Mouse (Mus musculus) cerebellum, postnatal 25 days (tissue): Measurements from ENCODE around the gene Zfp933.
"Not testable (repeated sequence)": the region's sequence is repeated elsewhere in the genome, so short reads cannot be mapped to it uniquely, and the experiment has no call there.

Source experiments
- DNase-seq, 2 experiments: peaks; one replicate each; pipeline ENCODE4 v3.0.0; 2021; ENCODE audit warnings: mixed read lengths in 2 of 2

Zfp933 gene

GRCm38 (mm10) chr4:147847614-147848583 is at the start of gene Zfp933:
Gene Zfp933 (minus strand): TSS chr4:147848366.
- DNase-seq = peak; percentile 64 to 72

- DNase-seq = peak; percentile 58 to 59
Observed at GRCm38 (mm10) chr4:147897348-147897747, 49.2 kb upstream of the Zfp933 start.

DNA sequence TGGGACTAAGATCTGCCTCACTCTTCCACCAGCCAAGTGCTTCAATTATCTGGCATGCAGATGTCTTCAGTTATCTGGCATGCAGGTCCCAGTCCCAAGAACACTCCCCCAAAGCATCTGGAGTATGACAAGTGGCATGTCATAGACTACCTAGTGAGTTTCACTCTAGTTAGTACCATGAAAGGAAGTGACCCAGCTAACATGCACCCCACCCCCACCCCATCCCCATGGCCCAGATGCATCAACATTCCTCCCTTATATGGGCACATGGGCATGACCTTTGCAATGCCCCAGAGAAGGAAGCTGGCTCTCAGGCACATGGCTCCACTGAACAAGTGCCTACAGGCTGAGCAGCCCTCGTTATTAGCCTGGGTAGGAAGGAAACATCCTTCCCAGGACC is 48.2 kb upstream of the Zfp933 start:
- no peak for DNase-seq

DNA sequence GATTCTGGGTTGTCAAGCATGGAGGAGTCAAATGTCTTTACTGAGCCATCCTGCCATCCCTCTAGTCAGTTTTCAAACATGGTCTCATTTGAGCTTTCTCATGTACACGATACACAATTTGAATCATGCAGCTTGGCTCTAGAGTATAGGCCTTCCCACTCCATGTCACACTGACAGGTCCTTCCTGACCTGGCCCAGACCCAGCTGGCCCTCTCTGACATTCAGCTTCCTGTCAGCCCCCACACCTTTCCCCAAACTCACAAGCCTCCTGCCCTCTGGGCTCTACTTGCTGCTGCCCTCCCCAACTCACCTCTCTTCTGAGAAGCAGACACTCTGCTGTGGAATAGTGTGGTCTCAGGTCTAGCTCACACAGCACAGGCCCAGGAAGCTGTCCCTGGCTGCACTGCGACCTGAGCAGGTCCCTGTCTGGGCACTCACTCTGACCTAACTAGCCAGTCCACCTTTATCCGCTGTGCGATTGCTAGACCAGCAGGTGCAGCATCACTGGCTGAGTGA is 47.7 kb upstream of the Zfp933 start:
- peak in 1 of 2 experiments; percentile 31 for DNase-seq

GRCm38 (mm10) chr4:147890341-147890740 is 42.2 kb upstream of the Zfp933 start:
- DNase-seq = no peak

GRCm38 (mm10) chr4:147888237-147888636 is 40.1 kb upstream of the Zfp933 start:
- DNase-seq = no peak

DNA sequence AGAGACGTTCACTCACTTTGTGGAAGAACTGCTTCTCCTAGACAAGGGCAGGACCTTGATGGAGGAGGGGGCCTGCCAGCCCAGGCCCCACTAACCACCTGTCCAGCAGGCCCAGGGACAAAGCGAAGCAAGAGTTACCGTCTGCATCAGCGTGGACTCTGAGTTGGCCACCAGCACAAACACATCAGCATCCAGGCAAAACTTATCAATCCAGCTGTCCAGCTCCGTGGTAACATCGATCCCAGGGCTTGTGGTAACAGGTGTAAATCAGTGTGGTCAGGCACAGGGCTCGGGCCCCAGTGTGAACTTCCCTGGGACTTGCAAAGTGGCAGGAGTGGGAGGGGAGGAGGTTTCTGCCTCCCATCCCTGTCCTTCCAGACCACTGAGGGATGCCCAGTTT is 39.1 kb upstream of the Zfp933 start:
- DNase-seq = no peak

DNA sequence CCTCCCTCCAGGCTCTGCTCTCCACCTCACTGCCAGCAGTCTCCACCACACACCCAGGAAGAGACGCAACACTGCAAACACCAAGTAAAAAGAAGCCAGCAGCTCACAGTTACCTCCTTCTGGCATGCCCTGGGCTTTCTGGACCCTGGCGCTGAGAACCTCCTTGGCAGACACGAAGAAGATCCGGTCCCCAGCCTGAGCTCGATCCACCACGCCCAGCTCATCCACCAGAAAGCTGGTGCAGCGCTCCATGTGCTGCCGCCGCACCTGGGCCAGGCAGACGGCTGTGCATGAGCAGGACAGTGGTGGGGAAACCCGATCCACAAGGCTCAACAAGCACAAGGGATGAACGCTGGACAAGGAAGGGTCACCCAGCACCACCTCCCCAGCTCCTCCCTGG is 38.0 kb upstream of the Zfp933 start:
- DNase-seq = no peak

DNA sequence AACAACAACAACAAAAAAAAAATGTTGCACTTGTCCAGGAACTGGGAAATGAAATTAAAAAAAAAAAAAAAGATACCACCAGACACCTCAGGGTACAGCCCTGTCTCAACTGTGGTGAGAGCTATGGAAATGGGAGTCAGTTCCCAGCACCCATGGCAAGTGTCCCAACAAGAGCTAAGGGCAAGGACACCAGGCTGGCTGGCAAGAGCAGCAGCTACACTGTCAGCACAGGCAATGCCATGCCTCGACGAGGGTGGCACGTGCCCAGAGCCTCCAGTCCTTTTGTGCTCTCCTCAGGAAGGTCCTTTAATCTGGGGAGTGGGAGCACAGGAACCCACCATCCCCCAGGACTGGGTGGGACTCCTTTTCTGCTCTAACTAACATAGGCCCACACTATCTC is 36.0 kb upstream of the Zfp933 start:
- no peak for DNase-seq

DNA sequence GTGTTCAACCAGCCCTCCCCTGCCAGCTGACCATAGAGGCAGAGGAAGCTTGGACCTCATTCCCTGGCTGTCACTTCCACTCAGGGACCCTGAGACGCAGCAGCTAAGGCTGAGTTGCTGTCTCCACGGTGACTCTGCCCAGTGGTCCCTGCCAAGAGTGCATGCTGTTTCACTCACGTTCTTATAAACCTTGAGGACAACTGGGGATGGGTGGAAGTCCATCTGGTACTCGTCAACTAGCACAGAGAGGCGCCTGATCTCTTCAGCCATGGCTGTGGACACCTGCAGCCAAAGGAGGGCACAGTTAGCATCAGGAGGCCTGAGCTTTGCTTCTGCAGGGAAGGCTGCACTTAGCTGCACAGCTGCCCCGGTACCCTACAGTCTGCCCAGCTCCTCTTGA is 34.9 kb upstream of the Zfp933 start:
- no peak for DNase-seq

DNA sequence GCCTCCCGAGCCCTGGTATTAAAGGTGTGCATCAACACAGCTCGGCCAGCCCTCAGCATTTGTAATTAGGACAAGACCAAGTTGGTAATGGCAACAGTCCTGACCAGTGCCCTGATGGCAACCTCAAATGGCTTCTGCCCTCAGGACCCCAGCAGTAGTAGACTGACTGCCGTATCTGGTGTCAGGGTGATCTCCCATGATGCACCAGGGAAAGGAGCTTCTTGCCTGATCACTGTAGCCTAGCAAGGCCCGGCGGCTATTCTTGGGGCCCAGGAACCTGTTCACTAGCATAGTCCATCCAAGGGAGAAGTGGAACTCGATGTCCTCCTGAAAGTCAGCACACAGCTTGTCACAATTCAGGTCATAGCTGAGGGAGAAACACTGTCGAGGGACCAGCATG is 33.6 kb upstream of the Zfp933 start:
- DNase-seq = no peak

DNA sequence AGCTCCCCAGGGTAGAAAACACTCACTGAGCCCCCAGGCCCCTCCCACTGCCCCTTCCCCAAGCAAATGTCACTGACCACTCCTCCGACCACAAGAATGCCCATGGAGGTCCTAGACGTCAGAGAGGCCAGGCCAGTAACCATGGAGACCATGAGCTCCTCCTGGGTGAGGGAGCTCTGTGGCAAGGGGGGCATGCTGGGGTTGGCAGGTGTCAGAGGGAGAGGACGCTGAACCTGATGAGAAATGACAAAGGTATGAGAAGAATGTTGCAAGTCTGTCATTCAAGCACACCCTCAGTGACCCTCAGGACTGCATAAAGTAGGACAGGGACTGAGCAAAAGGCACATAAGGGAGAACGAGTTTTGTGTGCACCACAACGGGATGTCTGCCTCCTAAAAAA is 31.7 kb upstream of the Zfp933 start:
- no peak for DNase-seq

- no peak for DNase-seq
Observed at GRCm38 (mm10) chr4:147879456-147879855, 31.3 kb upstream of the Zfp933 start.

DNA sequence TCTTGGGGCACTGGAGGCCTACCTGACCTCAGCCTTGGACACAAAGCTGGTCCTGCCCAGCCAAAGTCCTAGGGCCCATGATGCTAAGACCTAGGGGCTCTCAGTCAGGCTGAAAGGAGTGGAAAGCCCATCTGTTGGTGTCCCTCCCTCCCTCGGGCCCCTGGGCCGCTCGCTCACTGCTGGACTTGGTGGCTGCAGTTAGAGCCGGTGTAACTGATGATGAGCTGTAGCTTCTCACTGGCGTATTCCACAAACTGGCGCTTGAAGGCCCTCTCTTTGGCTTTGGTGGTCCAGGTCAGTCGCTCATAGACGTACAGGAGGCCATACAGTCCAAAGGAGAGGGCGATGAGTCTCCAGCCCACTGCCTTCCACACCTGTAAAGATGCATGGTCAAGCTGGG is 30.4 kb upstream of the Zfp933 start:
- DNase-seq = no peak

GRCm38 (mm10) chr4:147875852-147876575 is 27.8 kb upstream of the Zfp933 start:
- no peak for DNase-seq

DNA sequence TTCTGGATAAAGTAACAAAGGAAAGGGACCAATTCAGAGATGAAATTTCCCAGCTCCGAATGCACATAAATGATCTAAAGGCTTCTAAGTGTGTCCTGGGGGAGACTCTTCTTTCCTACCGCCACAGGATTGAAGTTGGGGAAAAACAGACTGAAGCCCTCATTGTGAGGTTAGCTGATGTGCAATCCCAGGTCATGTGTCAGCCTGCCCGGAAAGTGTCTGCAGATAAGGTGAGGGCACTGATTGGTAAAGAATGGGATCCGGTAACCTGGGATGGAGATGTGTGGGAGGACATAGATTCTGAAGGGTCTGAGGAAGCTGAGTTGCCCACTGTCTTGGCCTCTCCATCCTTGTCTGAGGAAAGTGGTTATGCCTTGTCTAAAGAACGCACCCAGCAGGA is 21.1 kb upstream of the Zfp933 start:
- no peak for DNase-seq

GRCm38 (mm10) chr4:147868450-147869031 is 20.4 kb upstream of the Zfp933 start, which contains the start of the genes Miip and Fv1:
Gene Miip (minus strand): TSS chr4:147868816.
Gene Fv1 (plus strand): TSS chr4:147868979.
- peak; percentile 89 to 93 for DNase-seq

- no peak for DNase-seq
Observed at GRCm38 (mm10) chr4:147867563-147868449, 19.6 kb upstream of the Zfp933 start.

DNA sequence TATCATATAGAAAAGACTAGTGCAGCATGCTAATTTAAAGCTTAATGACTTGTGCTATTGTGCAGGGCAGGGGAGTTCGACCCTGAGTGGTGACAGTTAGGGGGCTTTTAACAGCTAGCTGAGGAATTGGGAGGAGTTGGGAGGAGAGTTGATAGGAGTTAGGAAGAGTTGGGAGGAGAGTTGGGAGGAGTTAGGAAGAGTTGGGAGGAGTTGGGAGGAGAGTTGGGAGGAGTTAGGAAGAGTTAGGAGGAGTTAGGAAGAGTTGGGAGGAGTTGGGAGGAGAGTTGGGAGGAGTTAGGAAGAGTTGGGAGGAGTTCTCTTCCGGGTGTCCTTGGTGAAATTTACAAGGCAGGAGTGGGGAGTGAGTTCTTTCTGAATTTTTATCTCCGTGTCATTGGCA is 18.6 kb upstream of the Zfp933 start:
- not testable (repeated sequence) for DNase-seq

GRCm38 (mm10) chr4:147866056-147866455 is 17.9 kb upstream of the Zfp933 start:
- DNase-seq = no peak

DNA sequence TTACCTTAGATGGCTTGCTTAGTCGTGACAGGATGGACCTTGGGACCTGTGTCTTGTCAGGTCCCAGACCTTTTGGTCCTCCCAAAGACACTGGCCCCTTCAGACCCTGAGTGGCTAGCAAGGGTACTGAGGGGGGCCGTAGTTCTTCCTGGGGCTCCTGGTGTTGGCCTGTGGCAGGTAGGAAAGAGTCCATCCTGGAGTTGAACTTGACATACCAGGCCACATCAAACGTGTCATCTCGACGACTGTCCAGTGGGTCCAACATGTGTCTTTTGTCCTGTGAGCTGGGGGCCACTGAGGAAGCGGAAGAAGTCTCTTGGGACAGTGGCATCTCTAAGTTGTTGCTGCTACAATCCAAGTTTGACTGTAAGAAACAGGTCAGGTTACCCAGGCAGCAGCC is 17.5 kb upstream of the Zfp933 start:
- DNase-seq = no peak

- no peak for DNase-seq
Observed at GRCm38 (mm10) chr4:147862051-147862450, 13.9 kb upstream of the Zfp933 start.
